Mouse (Mus musculus): ENCODE measurements at regions not wholly inside any gene's neighbourhood (a gene's known extent, or its start where the extent isn't known, plus 50 kb on each side); places are given as distances from the start of the nearest gene placed in this dataset.
A peak's percentile ranks its signal among the peaks of the same experiment; 100 is the strongest.

DNA sequence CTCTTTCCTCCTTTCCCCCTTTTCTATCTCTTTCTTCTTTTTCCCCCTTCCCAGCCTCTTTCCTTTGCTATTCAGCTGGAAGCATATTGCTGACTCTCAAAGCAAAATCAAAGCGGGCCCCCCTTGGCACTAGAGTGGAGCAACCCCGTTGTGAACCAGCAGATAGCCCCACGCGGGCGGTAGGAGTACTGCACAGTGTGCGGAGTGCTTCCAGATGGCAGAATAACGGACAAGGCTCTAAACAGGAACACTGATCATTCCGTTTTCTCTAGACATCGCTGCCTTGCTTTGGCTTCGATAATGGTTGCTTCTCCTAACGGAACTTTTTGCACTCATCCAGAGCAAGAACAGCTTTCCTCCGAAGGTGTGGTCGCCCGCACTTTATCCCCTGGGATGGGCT lies 193.0 kb downstream of the En1 start:
- no peak overlapping the region for H3K9ac ChIP-seq (ENCODE audit: low read depth, low read length, severe bottlenecking)
- peaks cover 5% of the 10 kb centered on the region; the same call in 1 of the 2 replicates for H3K4me1 ChIP-seq (ENCODE audit: control insufficient read depth, insufficient read depth, low read length)
- 0 out of 2 replicates have a peak overlapping the region, but pooled peaks have one; percentile 19 for H3K4me2 ChIP-seq (replicated peaks; ENCODE audit: low read depth, low read length, severe bottlenecking)
- 0 out of 2 replicates have a peak overlapping the region, but pooled peaks have one; percentile 22 for H3K27ac ChIP-seq (replicated peaks; ENCODE audit: low read depth, low read length)
- DNase-seq (ENCODE audit: low spot score) (peak; percentile 73), ATAC-seq (ENCODE audit: low FRiP score, low read depth) (no peak)
- no peaks in the 10 kb centered on the region for H3K9me3 ChIP-seq (ENCODE audit: control insufficient read depth, low read length)
- H3K27me3 ChIP-seq (ENCODE audit: control insufficient read depth, insufficient read depth, low read length) = no peaks in the 10 kb centered on the region
- no peaks in the 10 kb centered on the region for H3K36me3 ChIP-seq (ENCODE audit: control insufficient read depth, insufficient read depth, low read length)
- H3K4me3 ChIP-seq (replicated peaks; ENCODE audit: low read length) = no peak overlapping the region
- TF ChIP-seq POLR2A (IDR thresholded peaks at IDR 0.05; ENCODE audit: borderline replicate concordance, extremely low read depth, insufficient read depth, insufficient read length) = no peak
- WGBS = 50% methylated on average over 14 of the region's 14 CpGs

DNA sequence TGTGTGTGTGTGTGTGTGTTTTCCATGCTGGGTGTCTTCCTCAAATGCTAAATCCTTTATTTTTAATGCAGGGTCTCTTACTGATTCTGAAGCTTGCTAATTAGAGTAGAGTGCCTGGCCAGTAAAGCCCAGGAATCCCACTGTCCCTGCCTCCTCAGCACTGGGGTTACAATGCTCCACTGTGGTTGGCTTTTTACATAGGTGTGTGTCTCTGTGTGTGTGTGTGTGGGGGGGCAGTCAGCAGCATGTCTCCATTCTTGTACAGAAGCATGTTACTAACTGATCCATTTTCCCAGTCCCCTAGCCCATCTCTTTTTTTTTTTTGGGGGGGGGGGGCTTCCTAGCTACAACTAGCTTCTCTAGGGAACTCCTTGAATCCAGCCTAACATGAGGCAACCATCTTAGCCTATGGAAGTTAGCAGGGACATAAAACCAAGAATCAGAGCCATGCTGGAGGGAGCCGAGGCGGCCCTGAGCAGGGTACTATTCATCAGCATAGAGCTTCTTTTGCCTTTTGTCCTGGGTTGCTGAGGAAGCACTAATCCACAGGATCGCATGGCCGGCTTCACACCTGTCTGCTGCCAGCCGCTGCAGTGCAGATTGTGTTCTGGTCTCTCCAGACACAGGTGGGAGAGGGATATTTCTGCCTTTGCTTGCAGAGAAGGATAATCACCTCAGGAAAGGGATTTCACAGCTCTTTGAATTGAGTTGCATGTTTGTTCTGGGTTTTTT lies 199.2 kb downstream of the En1 start:
- Histone ChIP-seq H3K9me3 (ENCODE audit: control insufficient read depth, low read length) (no peaks in the 10 kb centered on the region), H3K27me3 (ENCODE audit: control insufficient read depth, insufficient read depth, low read length) (no peaks in the 10 kb centered on the region), H3K4me2 (replicated peaks; ENCODE audit: low read depth, low read length, severe bottlenecking) (no peak overlapping the region), H3K36me3 (ENCODE audit: control insufficient read depth, insufficient read depth, low read length) (no peaks in the 10 kb centered on the region), H3K4me1 (ENCODE audit: control insufficient read depth, insufficient read depth, low read length) (no peaks in the 10 kb centered on the region), H3K9ac (ENCODE audit: low read depth, low read length, severe bottlenecking) (no peak overlapping the region), H3K4me3 (replicated peaks; ENCODE audit: low read length) (no peak overlapping the region), H3K27ac (replicated peaks; ENCODE audit: low read depth, low read length) (no peak overlapping the region)
- no peak for ATAC-seq (ENCODE audit: low FRiP score, low read depth)
- no peak for DNase-seq (ENCODE audit: low spot score)
- TF ChIP-seq POLR2A (IDR thresholded peaks at IDR 0.05; ENCODE audit: borderline replicate concordance, extremely low read depth, insufficient read depth, insufficient read length) = no peak
- 45% methylated on average over 5 of the region's 5 CpGs for WGBS

DNA sequence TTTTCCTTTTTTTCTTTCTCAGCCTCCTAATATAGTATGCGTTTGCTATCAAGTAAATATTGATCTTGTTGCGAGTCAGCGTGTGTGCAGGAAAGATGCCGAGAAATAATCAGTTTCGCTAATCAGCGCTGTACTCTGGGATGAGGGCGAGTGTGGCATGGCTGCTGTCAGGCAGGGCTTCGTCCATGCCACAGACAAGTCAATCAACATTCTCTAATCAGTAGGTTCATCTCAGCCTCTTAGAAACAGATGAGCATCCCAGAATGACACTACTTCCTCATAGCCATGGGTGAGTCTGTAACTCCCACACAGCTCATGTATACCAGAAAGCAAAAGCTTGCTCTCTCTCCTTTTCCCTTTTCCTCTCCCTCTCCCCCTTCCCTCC lies 199.8 kb downstream of the En1 start:
- Histone ChIP-seq H3K4me1 (ENCODE audit: control insufficient read depth, insufficient read depth, low read length) (no peaks in the 10 kb centered on the region), H3K27ac (replicated peaks; ENCODE audit: low read depth, low read length) (no peak overlapping the region), H3K27me3 (ENCODE audit: control insufficient read depth, insufficient read depth, low read length) (no peaks in the 10 kb centered on the region), H3K9ac (ENCODE audit: low read depth, low read length, severe bottlenecking) (no peak overlapping the region), H3K36me3 (ENCODE audit: control insufficient read depth, insufficient read depth, low read length) (no peaks in the 10 kb centered on the region), H3K4me3 (replicated peaks; ENCODE audit: low read length) (no peak overlapping the region), H3K4me2 (replicated peaks; ENCODE audit: low read depth, low read length, severe bottlenecking) (no peak overlapping the region), H3K9me3 (ENCODE audit: control insufficient read depth, low read length) (no peaks in the 10 kb centered on the region)
- TF ChIP-seq POLR2A (IDR thresholded peaks at IDR 0.05; ENCODE audit: borderline replicate concordance, extremely low read depth, insufficient read depth, insufficient read length) = no peak
- ATAC-seq (ENCODE audit: low FRiP score, low read depth) (no peak), DNase-seq (ENCODE audit: low spot score) (no peak)
- 77% methylated on average over 8 of the region's 8 CpGs for WGBS

DNA sequence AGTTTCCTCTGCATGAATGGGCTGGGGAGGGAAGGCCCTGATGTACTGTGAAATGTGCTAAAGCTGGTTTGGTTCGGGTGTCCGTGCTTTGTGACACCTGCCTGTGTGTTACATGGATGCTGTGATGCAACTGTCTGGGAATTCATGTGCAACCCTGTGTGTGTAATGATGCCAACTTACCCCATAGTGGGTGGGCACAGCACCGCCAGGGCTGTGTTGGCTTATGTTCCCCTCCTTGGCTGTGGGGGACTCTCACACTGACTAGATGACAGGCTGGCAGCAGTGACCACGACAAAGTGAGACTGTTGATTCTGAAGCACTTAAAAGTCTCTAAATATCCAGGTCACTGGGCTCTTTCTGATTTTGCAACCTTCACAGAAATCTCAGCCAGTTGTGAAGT lies 212.2 kb downstream of the En1 start:
- 66% methylated on average over 4 of the region's 4 CpGs for WGBS

DNA sequence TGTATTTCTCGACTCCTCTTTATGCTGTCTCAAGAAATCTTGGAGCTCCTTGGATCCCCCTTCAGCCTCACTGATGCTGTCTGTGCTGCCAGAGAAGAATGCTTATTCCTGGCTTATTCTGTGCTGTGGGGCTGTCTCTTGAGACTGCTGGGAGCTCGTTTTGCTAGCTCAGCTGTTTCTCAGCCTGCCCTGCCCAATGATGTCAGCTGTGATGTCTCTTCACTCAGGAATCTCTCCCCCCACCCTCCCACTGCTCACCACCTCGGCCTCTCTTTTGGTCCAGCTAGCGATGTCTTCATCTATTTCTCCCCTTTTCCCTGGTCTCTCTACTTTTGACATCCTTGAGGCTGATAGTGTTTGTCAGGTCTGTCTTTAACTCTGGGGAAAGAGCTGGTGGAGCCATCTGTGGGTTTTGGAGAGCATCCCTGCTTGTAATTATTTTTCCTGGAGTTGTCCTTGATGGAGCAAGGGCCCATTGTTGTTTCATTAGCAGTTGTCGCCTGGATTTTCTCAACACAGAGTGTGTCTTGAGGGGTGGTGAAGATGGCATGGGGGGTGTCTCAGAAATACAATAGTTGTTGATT lies 214.1 kb downstream of the En1 start:
- Histone ChIP-seq H3K27ac (replicated peaks; ENCODE audit: low read depth, low read length) (no peak overlapping the region), H3K36me3 (ENCODE audit: control insufficient read depth, insufficient read depth, low read length) (no peaks in the 10 kb centered on the region), H3K4me2 (replicated peaks; ENCODE audit: low read depth, low read length, severe bottlenecking) (no peak overlapping the region), H3K9me3 (ENCODE audit: control insufficient read depth, low read length) (peaks cover 2% of the 10 kb centered on the region; the same call in 1 of the 2 replicates), H3K4me3 (replicated peaks; ENCODE audit: low read length) (no peak overlapping the region), H3K27me3 (ENCODE audit: control insufficient read depth, insufficient read depth, low read length) (no peaks in the 10 kb centered on the region), H3K9ac (ENCODE audit: low read depth, low read length, severe bottlenecking) (no peak overlapping the region), H3K4me1 (ENCODE audit: control insufficient read depth, insufficient read depth, low read length) (no peaks in the 10 kb centered on the region; the same call in 1 of the 2 replicates)
- no peak for TF ChIP-seq POLR2A (IDR thresholded peaks at IDR 0.05; ENCODE audit: borderline replicate concordance, extremely low read depth, insufficient read depth, insufficient read length)
- peak; percentile 37; the same call in 1 of the 2 replicates for ATAC-seq (ENCODE audit: low FRiP score, low read depth)
- peak; percentile 32 for DNase-seq (ENCODE audit: low spot score)
- 53% methylated on average over 5 of the region's 5 CpGs for WGBS

More for the DNA sequence above, 212.2 kb downstream of the En1 start:
- H3K9me3 ChIP-seq (ENCODE audit: control insufficient read depth, low read length) = no peaks in the 10 kb centered on the region
- H3K4me2 ChIP-seq (replicated peaks; ENCODE audit: low read depth, low read length, severe bottlenecking) = no peak overlapping the region
- H3K4me1 ChIP-seq (ENCODE audit: control insufficient read depth, insufficient read depth, low read length) = no peaks in the 10 kb centered on the region; the same call in 1 of the 2 replicates
- no peak for TF ChIP-seq POLR2A (IDR thresholded peaks at IDR 0.05; ENCODE audit: borderline replicate concordance, extremely low read depth, insufficient read depth, insufficient read length)
- H3K9ac ChIP-seq (ENCODE audit: low read depth, low read length, severe bottlenecking) = no peak overlapping the region
- ATAC-seq (ENCODE audit: low FRiP score, low read depth) = peak; percentile 62
- no peak overlapping the region for H3K27ac ChIP-seq (replicated peaks; ENCODE audit: low read depth, low read length)
- DNase-seq (ENCODE audit: low spot score) = no peak
- no peak overlapping the region for H3K4me3 ChIP-seq (replicated peaks; ENCODE audit: low read length)
- H3K27me3 ChIP-seq (ENCODE audit: control insufficient read depth, insufficient read depth, low read length) = no peaks in the 10 kb centered on the region
- H3K36me3 ChIP-seq (ENCODE audit: control insufficient read depth, insufficient read depth, low read length) = no peaks in the 10 kb centered on the region
